ENCODE assay signal across 9 mouse cellular contexts in the genomic region with DNA sequence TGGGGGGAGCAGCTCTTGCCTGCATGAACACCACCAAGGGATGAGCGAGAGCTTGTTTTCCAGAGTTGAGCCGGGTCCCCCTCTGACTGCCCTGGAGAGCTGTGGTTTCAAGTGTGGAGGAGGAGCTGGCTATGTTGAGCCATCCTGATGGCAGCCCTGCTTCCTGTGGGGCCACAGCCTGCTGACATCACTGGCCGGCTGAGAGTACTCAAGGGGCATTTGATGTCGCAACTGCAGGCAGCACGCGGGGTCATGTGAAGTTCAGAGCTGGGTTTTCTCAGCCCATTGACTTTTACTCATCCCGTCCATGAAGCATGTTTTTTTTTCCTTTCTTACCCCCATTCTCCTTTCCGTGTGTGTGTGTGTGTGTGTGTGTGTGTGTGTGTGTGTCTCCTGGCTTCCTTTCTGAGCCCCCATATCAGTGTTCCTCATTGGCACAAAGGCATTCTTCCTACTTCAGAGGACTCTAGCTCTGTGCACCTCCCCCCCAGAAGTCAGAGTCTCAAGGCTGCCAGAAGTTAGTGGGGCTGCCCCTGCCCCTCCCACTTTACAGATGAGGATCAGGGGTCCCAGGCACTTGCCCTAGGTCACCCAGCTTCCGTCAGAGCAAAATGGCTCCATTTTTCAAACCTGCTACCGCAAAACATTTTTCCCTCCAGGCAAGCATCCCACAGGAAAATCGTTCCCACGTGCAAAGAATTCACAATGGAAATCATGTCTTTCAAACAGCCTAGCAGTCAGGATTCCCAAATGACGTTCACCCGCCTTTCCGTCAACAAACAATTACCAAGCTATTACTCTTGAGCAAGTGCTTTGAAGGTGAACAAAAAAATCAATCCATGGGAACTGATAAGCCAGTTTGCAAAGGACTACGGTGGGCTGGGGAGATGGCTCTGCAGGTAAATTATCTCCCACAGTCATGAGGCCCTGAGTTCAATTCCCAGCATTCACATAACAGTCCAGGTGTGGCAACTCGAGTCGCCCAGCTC. TPM values are rescaled to one million over a fixed set of nuclear protein-coding genes. Genes with fewer than 3 reads are reported as not detected.
DNase-seq lines count a peak whose midpoint lies in the region; ATAC-seq and TF ChIP-seq lines count a peak whose summit lies in the region.
"Had no signal": no experiment of that assay in that cellular context is flagged by ENCODE, and none has a peak within 500 bp of the region (broad histone marks: within the 10 kb centered on the region; RNA-seq: fewer than 3 reads in every experiment).

No protein-coding gene starts in this region.

- 13% methylated on average over 18 of the region's 18 CpGs for WGBS in intestine, embryonic 15.5 days
- 18% methylated on average over 18 of the region's 18 CpGs for WGBS in liver, postnatal 0 days (ENCODE audit: insufficient replicate concordance)

- H3K4me3 ChIP-seq in C2C12 (ENCODE audit: insufficient read depth, poor library complexity, severe bottlenecking): no peak overlapping the region
- no peak overlapping the region for H3K4me3 ChIP-seq in intestine, embryonic 15.5 days (replicated peaks)
- no peak overlapping the region for H3K4me3 ChIP-seq in liver, postnatal 0 days (ENCODE audit: low read depth, low read length)
- H3K4me3 ChIP-seq: erythroblast, embryonic 14.5 days had no signal

- H3K27me3 ChIP-seq in C2C12 (ENCODE audit: control insufficient read depth, insufficient read depth, insufficient read length): no peaks in the 10 kb centered on the region
- no peaks in the 10 kb centered on the region for H3K27me3 ChIP-seq in intestine, embryonic 15.5 days (replicated peaks)
- no peaks in the 10 kb centered on the region for H3K27me3 ChIP-seq in liver, postnatal 0 days (ENCODE audit: insufficient read depth, low read length)

- peak overlapping the region; percentile 36 for H3K4me2 ChIP-seq in intestine, embryonic 15.5 days (replicated peaks)
- peak overlapping the region; percentile 44 for H3K4me2 ChIP-seq in liver, postnatal 0 days (ENCODE audit: low read depth, low read length)

- H3K79me3 ChIP-seq in C2C12 (ENCODE audit: low read depth): no peaks in the 10 kb centered on the region

- H3K27ac ChIP-seq in intestine, embryonic 15.5 days: peak overlapping the region; percentile 33
- peak overlapping the region; percentile 55 for H3K27ac ChIP-seq in liver, postnatal 0 days (ENCODE audit: low read depth)

- peaks cover 29% of the 10 kb centered on the region for H3K79me2 ChIP-seq in C2C12 (ENCODE audit: control insufficient read depth, insufficient read depth)

- H3K9me3 ChIP-seq in intestine, embryonic 15.5 days: no peaks in the 10 kb centered on the region
- H3K9me3 ChIP-seq in liver, postnatal 0 days (ENCODE audit: low read length): no peaks in the 10 kb centered on the region

- ATAC-seq in intestine, embryonic 15.5 days: peak; percentile 86
- ATAC-seq in liver, postnatal 0 days: peak; percentile 78

- H3K4me1 ChIP-seq in intestine, embryonic 15.5 days (replicated peaks): peaks cover 68% of the 10 kb centered on the region
- peaks cover 61% of the 10 kb centered on the region for H3K4me1 ChIP-seq in liver, postnatal 0 days (ENCODE audit: insufficient read depth)

- no peak overlapping the region for H3K9ac ChIP-seq in intestine, embryonic 15.5 days
- H3K9ac ChIP-seq in liver, postnatal 0 days (replicated peaks): no peak overlapping the region

- TF ChIP-seq CTCF in C2C12 (IDR thresholded peaks at IDR 0.05; ENCODE audit: control insufficient read depth, insufficient read depth, insufficient read length): no peak
- no peak for TF ChIP-seq CTCF in liver, postnatal 0 days (IDR thresholded peaks at IDR 0.05; ENCODE audit: low read depth)

- H3ac ChIP-seq in C2C12 (ENCODE audit: control insufficient read depth, insufficient read length, low read depth): no peak overlapping the region

- peaks cover 8% of the 10 kb centered on the region for H3K36me3 ChIP-seq in C2C12 (ENCODE audit: control insufficient read depth, insufficient read depth)
- H3K36me3 ChIP-seq in intestine, embryonic 15.5 days: 0 out of 2 replicates have a peak, but pooled peaks cover 1% of the 10 kb centered on the region
- H3K36me3 ChIP-seq in liver, postnatal 0 days (replicated peaks; ENCODE audit: insufficient read depth, low read length): 0 out of 2 replicates have a peak, but pooled peaks cover 3% of the 10 kb centered on the region

- DNase-seq in adrenal gland, adult (ENCODE audit: inconsistent age in 2 of 2, low spot score in 1 of 2): peak; percentile 87 to 91
- DNase-seq in gastrocnemius, postnatal 14 days: peak; percentile 73
- DNase-seq in liver, postnatal 0 days: peak; percentile 80
- peak; percentile 84 for DNase-seq in skeletal muscle tissue, adult 2 months (ENCODE audit: low read depth, low spot score)
- no peak for DNase-seq in testis, postnatal 10 days (ENCODE audit: low spot score)
- no peak for DNase-seq in cerebellum, adult 9-11 months

- intact Hi-C loops in gastrocnemius, postnatal 14 days (cut with DNase I; ENCODE audit: low total_unique reads): no loop called here

- TF ChIP-seq EP300 in liver, postnatal 0 days (IDR thresholded peaks at IDR 0.05; ENCODE audit: low read depth): no peak

TF ChIP-seq in C2C12, 6 proteins besides CTCF, POLR2A, EP300 and RAD21:
- TF ChIP-seq MAX (IDR thresholded peaks at IDR 0.05) (no peak), USF1 (IDR thresholded peaks at IDR 0.05; ENCODE audit: low read depth) (peak; percentile 39), MYOD1 (IDR thresholded peaks at IDR 0.05; ENCODE audit: control insufficient read depth, insufficient read length, low read depth) (no peak), FOSL1 (IDR thresholded peaks at IDR 0.05; ENCODE audit: insufficient read depth, low read length, poor library complexity, severe bottlenecking) (no peak), CEBPB (IDR thresholded peaks at IDR 0.05; ENCODE audit: low read depth) (peak; percentile 99)

RNA-seq across cellular contexts. Expression of a gene that starts 41.4 kb away (rescaled TPM):
- 6.3 TPM for polyA plus RNA-seq in C2C12 (2012; fragmentation: generic; extraction: Trizol)
- total RNA-seq in gastrocnemius, postnatal 14 days (2021): 10 to 100 TPM; 39.3 to 40.2 TPM
- polyA plus RNA-seq in intestine, embryonic 15.5 days (2015; fragmentation: Nextera tagmentation; extraction: Ambion mirVana): 14.8 and 15.3 TPM in 2 replicates
- 1.9 and 2.1 TPM in 2 replicates for polyA plus RNA-seq in liver, postnatal 0 days (2015; fragmentation: Nextera tagmentation; extraction: Ambion mirVana)

Comparison
In these comparisons a context has a peak if more than half of its experiments do, and no peak if none do; other contexts are left out.
1. DNase-seq: peak in adrenal gland, adult (2 of 2), gastrocnemius, postnatal 14 days (single experiment), liver, postnatal 0 days (single experiment) and skeletal muscle tissue, adult 2 months (single experiment); none in testis, postnatal 10 days (single experiment) and cerebellum, adult 9-11 months (single experiment).